Mouse (Mus musculus) spleen, postnatal 14 days (tissue): ENCODE results near the gene Ankrd37.

Experiments
- DNase-seq, 2 experiments: peaks; one replicate each; pipeline ENCODE4 v3.0.0; 2021 to 2022; ENCODE audit warnings: low spot score in 2 of 2

Gene Ankrd37

GRCm38 (mm10) chr8:45973988-45974505 is 31.5 kb downstream of the Ankrd37 start:
- DNase-seq, result no peak

GRCm38 (mm10) chr8:45970894-45971293 is 34.6 kb downstream of the Ankrd37 start:
- DNase-seq, result no peak

- DNase-seq, result no peak
Measured at GRCm38 (mm10) chr8:45950622-45951021, 54.9 kb downstream of the Ankrd37 start.
